Mouse (Mus musculus): ENCODE measurements around the gene Fam184a.

- TF ChIP-seq CTCF (IDR thresholded peaks at IDR 0.05; ENCODE audit: low read depth), result no peak
- no peak for TF ChIP-seq EP300 (IDR thresholded peaks at IDR 0.05; ENCODE audit: low read depth)
Measured at GRCm38 (mm10) chr10:53691263-53691662, 59.7 kb downstream of the Fam184a start.
